Mouse (Mus musculus) ES-Bruce4 (cell line): ENCODE measurements around the gene Sec22c. TPM values are rescaled to one million over a fixed set of nuclear protein-coding genes. Genes with fewer than 3 reads are reported as not detected.
A peak's percentile ranks its signal among the peaks of the same experiment; 100 is the strongest.

Experiments
- H3K27ac ChIP-seq: 2 replicates; pipeline ENCODE4 v1.5.1; 2012; ENCODE audit warnings: low read length, inconsistent platforms; ENCODE audit not compliant: insufficient read depth
- H3K27me3 ChIP-seq: 2 replicates; pipeline ENCODE4 v1.6.1; 2012; ENCODE audit warnings: mild to moderate bottlenecking, low read length, inconsistent platforms; ENCODE audit not compliant: control insufficient read depth, poor library complexity, insufficient read depth, severe bottlenecking
- H3K36me3 ChIP-seq: 2 replicates; pipeline ENCODE4 v1.6.1; 2012; ENCODE audit warnings: inconsistent platforms, mild to moderate bottlenecking, low read length, moderate library complexity; ENCODE audit not compliant: control insufficient read depth, poor library complexity, insufficient read depth, severe bottlenecking
- H3K4me1 ChIP-seq: one replicate; pipeline ENCODE4 v1.8.1; 2011; ENCODE audit warnings: low read length; ENCODE audit not compliant: control insufficient read depth, insufficient read depth
- H3K4me3 ChIP-seq: 2 replicates; pipeline ENCODE4 v1.5.1; 2011; ENCODE audit warnings: low read depth, mild to moderate bottlenecking, low read length
- H3K9ac ChIP-seq: 2 replicates; pipeline ENCODE4 v1.6.1; 2012; ENCODE audit warnings: low read depth, mild to moderate bottlenecking, inconsistent platforms; ENCODE audit not compliant: poor library complexity, severe bottlenecking
- H3K9me3 ChIP-seq: replicated peaks from 2 replicates; pipeline ENCODE4 v1.6.1; 2012; ENCODE audit warnings: mild to moderate bottlenecking, low read length, inconsistent platforms; ENCODE audit not compliant: control insufficient read depth, poor library complexity, insufficient read depth, severe bottlenecking
- CTCF ChIP-seq: IDR thresholded peaks from one replicate; pipeline ENCODE4 v1.8.1; 2011; ENCODE audit warnings: low read depth, low read length
- EP300 ChIP-seq: IDR thresholded peaks from 2 replicates; pipeline ENCODE4 v1.6.1; 2011; ENCODE audit warnings: low read depth, low read length; ENCODE audit not compliant: insufficient read depth
- POLR2A ChIP-seq: IDR thresholded peaks from one replicate; pipeline ENCODE4 v1.8.1; 2011; ENCODE audit warnings: low read length; ENCODE audit not compliant: insufficient read depth
- polyA plus RNA-seq: library from polyadenylated mRNA; stranded (reverse); fragments of >200 nt; gene quantifications from 2 replicates; pipeline ENCODE4 v1.2.4, GENCODE M21; 2011; ENCODE audit warnings: low read depth; ENCODE audit not compliant: missing spikeins, insufficient read depth, insufficient read length

The Sec22c gene
- polyA plus RNA-seq, 1 experiment = 10.3 TPM

GRCm38 (mm10) chr9:121697150-121698049 is 7.9 kb downstream of the Sec22c start:
- Histone ChIP-seq H3K4me3 (no peak overlapping the region), H3K27me3 (no peaks in the 10 kb centered on the region)

GRCm38 (mm10) chr9:121696626-121697025 is 8.7 kb downstream of the Sec22c start:
- Histone ChIP-seq H3K4me3 (no peak overlapping the region), H3K27me3 (no peaks in the 10 kb centered on the region), H3K9ac (no peak overlapping the region), H3K36me3 (no peaks in the 10 kb centered on the region), H3K4me1 (no peaks in the 10 kb centered on the region), H3K27ac (no peak overlapping the region), H3K9me3 (no peaks in the 10 kb centered on the region)
- no peak for TF ChIP-seq CTCF
- TF ChIP-seq POLR2A = no peak
- no peak for TF ChIP-seq EP300

More at GRCm38 (mm10) chr9:121697150-121698049, 7.9 kb downstream of the Sec22c start:
- Histone ChIP-seq H3K9me3 (no peaks in the 10 kb centered on the region), H3K9ac (no peak overlapping the region), H3K27ac (no peak overlapping the region), H3K36me3 (no peaks in the 10 kb centered on the region), H3K4me1 (no peaks in the 10 kb centered on the region)
- no peak for TF ChIP-seq POLR2A
- no peak for TF ChIP-seq EP300
- peak; percentile 52 for TF ChIP-seq CTCF

- Histone ChIP-seq H3K4me1 (no peaks in the 10 kb centered on the region), H3K4me3 (no peak overlapping the region), H3K36me3 (no peaks in the 10 kb centered on the region), H3K27ac (no peak overlapping the region), H3K9me3 (no peaks in the 10 kb centered on the region), H3K9ac (no peak overlapping the region), H3K27me3 (no peaks in the 10 kb centered on the region)
- TF ChIP-seq CTCF = no peak
- TF ChIP-seq POLR2A = no peak
- TF ChIP-seq EP300 = no peak
These were observed 10.6 kb downstream of the Sec22c start for GRCm38 (mm10) chr9:121694736-121695135.

- Histone ChIP-seq H3K36me3 (no peaks in the 10 kb centered on the region), H3K27me3 (no peaks in the 10 kb centered on the region), H3K4me1 (no peaks in the 10 kb centered on the region), H3K27ac (no peak overlapping the region), H3K4me3 (no peak overlapping the region), H3K9me3 (no peaks in the 10 kb centered on the region), H3K9ac (no peak overlapping the region)
- TF ChIP-seq CTCF (no peak), POLR2A (no peak), EP300 (no peak)
These were observed 14.6 kb downstream of the Sec22c start for GRCm38 (mm10) chr9:121690734-121691133.

GRCm38 (mm10) chr9:121690200-121690651 is 15.1 kb downstream of the Sec22c start:
- Histone ChIP-seq H3K27ac (no peak overlapping the region), H3K4me3 (no peak overlapping the region)

GRCm38 (mm10) chr9:121684702-121685101 is 20.6 kb downstream of the Sec22c start:
- TF ChIP-seq POLR2A = no peak
- no peak for TF ChIP-seq EP300
- Histone ChIP-seq H3K9me3 (no peaks in the 10 kb centered on the region), H3K9ac (no peak overlapping the region), H3K27me3 (no peaks in the 10 kb centered on the region), H3K4me3 (no peak overlapping the region), H3K27ac (no peak overlapping the region), H3K36me3 (no peaks in the 10 kb centered on the region), H3K4me1 (no peaks in the 10 kb centered on the region)

More at GRCm38 (mm10) chr9:121690200-121690651, 15.1 kb downstream of the Sec22c start:
- Histone ChIP-seq H3K4me1 (no peaks in the 10 kb centered on the region), H3K9ac (no peak overlapping the region), H3K36me3 (no peaks in the 10 kb centered on the region), H3K27me3 (no peaks in the 10 kb centered on the region), H3K9me3 (no peaks in the 10 kb centered on the region)
- TF ChIP-seq CTCF = no peak
- TF ChIP-seq POLR2A = no peak
- TF ChIP-seq EP300 = no peak
